Mouse (Mus musculus): ENCODE data around the gene Atf7. TPM values are rescaled to one million over a fixed set of nuclear protein-coding genes. Genes with fewer than 3 reads are reported as not detected.
A peak's percentile ranks its signal among the peaks of the same experiment; 100 is the strongest.

Atf7 gene
- polyA plus RNA-seq, 1 experiment from 2014 or later: 22.1 TPM

- no peak overlapping the region for H3K4me3 ChIP-seq (ENCODE audit: low read depth, low read length)
- no peak overlapping the region for H3K4me2 ChIP-seq
- 81% methylated on average over 5 of the region's 5 CpGs for WGBS (ENCODE audit: insufficient replicate concordance)
- H3K9me3 ChIP-seq (replicated peaks; ENCODE audit: control insufficient read depth, low read length): no peaks in the 10 kb centered on the region
- no peak overlapping the region for H3K9ac ChIP-seq (ENCODE audit: low read depth, low read length)
- H3K4me1 ChIP-seq (ENCODE audit: control insufficient read depth, insufficient read depth, low read length): no peaks in the 10 kb centered on the region
- H3K36me3 ChIP-seq (ENCODE audit: control insufficient read depth, insufficient read depth, low read length): peaks cover 58% of the 10 kb centered on the region
- H3K27me3 ChIP-seq (ENCODE audit: control insufficient read depth, insufficient read depth, low read length): no peaks in the 10 kb centered on the region
- no peak overlapping the region for H3K27ac ChIP-seq (ENCODE audit: low read depth, low read length)
- ATAC-seq (replicated peaks; ENCODE audit: insufficient number of reproducible peaks, low FRiP score, low TSS enrichment): no peak
Observed at GRCm38 (mm10) chr15:102500479-102500878, 124.8 kb downstream of the Atf7 start.

GRCm38 (mm10) chr15:102499851-102500250 is 125.4 kb downstream of the Atf7 start:
- H3K36me3 ChIP-seq (ENCODE audit: control insufficient read depth, insufficient read depth, low read length): peaks cover 58% of the 10 kb centered on the region
- no peaks in the 10 kb centered on the region for H3K4me1 ChIP-seq (ENCODE audit: control insufficient read depth, insufficient read depth, low read length)
- H3K27me3 ChIP-seq (ENCODE audit: control insufficient read depth, insufficient read depth, low read length): no peaks in the 10 kb centered on the region
- WGBS (ENCODE audit: insufficient replicate concordance): 91% methylated on average over 6 of the region's 6 CpGs
- no peaks in the 10 kb centered on the region for H3K9me3 ChIP-seq (replicated peaks; ENCODE audit: control insufficient read depth, low read length)
- ATAC-seq (replicated peaks; ENCODE audit: insufficient number of reproducible peaks, low FRiP score, low TSS enrichment): no peak
- H3K4me2 ChIP-seq: no peak overlapping the region
- no peak overlapping the region for H3K27ac ChIP-seq (ENCODE audit: low read depth, low read length)
- H3K4me3 ChIP-seq (ENCODE audit: low read depth, low read length): no peak overlapping the region
- H3K9ac ChIP-seq (ENCODE audit: low read depth, low read length): no peak overlapping the region

DNA sequence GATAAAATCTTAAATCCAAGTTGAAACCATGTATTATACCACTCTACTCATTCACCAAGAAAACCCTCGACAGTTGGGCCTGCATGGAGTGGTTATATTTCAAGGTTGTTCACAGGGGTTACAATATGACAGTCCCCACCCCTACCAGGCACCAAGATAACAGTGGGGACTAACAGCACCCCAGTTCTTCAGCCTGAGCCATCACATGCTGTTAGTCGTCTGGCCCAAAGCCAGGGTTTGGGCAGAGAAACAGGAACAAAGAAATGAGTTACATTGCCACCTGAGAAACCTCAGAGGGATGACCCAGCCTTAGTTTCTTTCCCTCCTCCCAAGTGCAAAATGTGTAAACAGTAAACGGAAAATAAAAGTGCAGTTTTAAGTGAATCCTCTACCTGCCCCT is 125.9 kb downstream of the Atf7 start:
- H3K4me3 ChIP-seq (ENCODE audit: low read depth, low read length): no peak overlapping the region
- no peak; the same call in 1 of the 2 replicates for ATAC-seq (replicated peaks; ENCODE audit: insufficient number of reproducible peaks, low FRiP score, low TSS enrichment)
- peaks cover 59% of the 10 kb centered on the region for H3K36me3 ChIP-seq (ENCODE audit: control insufficient read depth, insufficient read depth, low read length)
- H3K9me3 ChIP-seq (replicated peaks; ENCODE audit: control insufficient read depth, low read length): no peaks in the 10 kb centered on the region
- H3K4me1 ChIP-seq (ENCODE audit: control insufficient read depth, insufficient read depth, low read length): no peaks in the 10 kb centered on the region
- H3K9ac ChIP-seq (ENCODE audit: low read depth, low read length): no peak overlapping the region
- H3K4me2 ChIP-seq: no peak overlapping the region
- no peak overlapping the region for H3K27ac ChIP-seq (ENCODE audit: low read depth, low read length)
- H3K27me3 ChIP-seq (ENCODE audit: control insufficient read depth, insufficient read depth, low read length): no peaks in the 10 kb centered on the region
- WGBS (ENCODE audit: insufficient replicate concordance): 85% methylated on average over 3 of the region's 3 CpGs

DNA sequence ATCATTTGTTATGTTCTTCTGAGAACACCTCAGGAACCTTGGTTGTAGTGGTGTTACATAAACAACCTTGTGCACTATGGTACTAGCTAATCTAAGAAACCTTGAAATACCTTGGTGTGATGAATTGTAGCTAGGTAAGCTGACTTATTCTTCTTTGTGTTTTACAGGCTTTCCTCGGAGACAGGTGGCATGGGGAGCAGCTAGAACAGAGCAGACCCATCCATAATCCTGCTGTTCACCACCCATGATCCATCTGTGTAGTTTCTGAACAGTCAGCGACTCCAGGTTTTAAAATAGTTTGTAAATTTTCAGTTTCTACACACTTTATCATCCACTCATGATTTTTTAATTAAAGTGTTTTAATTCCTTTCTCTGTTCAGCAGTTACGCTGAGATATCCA is 126.9 kb downstream of the Atf7 start:
- H3K4me3 ChIP-seq (ENCODE audit: low read depth, low read length): no peak overlapping the region
- WGBS (ENCODE audit: insufficient replicate concordance): 90% methylated on average over 3 of the region's 3 CpGs
- no peaks in the 10 kb centered on the region for H3K4me1 ChIP-seq (ENCODE audit: control insufficient read depth, insufficient read depth, low read length)
- no peak overlapping the region for H3K27ac ChIP-seq (ENCODE audit: low read depth, low read length)
- no peaks in the 10 kb centered on the region for H3K9me3 ChIP-seq (replicated peaks; ENCODE audit: control insufficient read depth, low read length)
- H3K27me3 ChIP-seq (ENCODE audit: control insufficient read depth, insufficient read depth, low read length): no peaks in the 10 kb centered on the region
- H3K4me2 ChIP-seq: no peak overlapping the region
- peaks cover 57% of the 10 kb centered on the region for H3K36me3 ChIP-seq (ENCODE audit: control insufficient read depth, insufficient read depth, low read length)
- ATAC-seq (replicated peaks; ENCODE audit: insufficient number of reproducible peaks, low FRiP score, low TSS enrichment): no peak
- H3K9ac ChIP-seq (ENCODE audit: low read depth, low read length): no peak overlapping the region

DNA sequence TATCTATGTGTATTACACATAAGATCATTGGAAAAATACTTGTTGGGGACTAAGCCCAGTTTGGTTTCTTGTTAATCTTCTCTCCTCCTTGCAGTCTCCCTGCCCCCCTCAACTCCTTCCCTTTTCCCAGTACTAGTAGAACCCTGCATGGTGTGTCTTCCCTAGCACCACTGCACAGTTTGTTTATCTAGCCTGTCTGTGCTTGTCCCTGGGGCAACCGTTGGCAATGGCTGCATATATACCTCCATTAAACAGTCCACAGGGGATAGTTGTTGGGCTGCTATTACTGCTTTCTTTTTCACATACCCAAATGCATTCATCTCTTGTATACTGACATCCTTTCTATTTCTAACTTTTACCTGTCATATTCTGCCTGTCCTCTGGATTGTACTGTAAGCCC is 137.6 kb downstream of the Atf7 start:
- Histone ChIP-seq H3K4me2 (no peak overlapping the region), H3K9ac (ENCODE audit: low read depth, low read length) (no peak overlapping the region), H3K27me3 (ENCODE audit: control insufficient read depth, insufficient read depth, low read length) (no peaks in the 10 kb centered on the region), H3K9me3 (replicated peaks; ENCODE audit: control insufficient read depth, low read length) (no peaks in the 10 kb centered on the region), H3K4me1 (ENCODE audit: control insufficient read depth, insufficient read depth, low read length) (peaks cover 9% of the 10 kb centered on the region), H3K36me3 (ENCODE audit: control insufficient read depth, insufficient read depth, low read length) (peaks cover 56% of the 10 kb centered on the region), H3K27ac (ENCODE audit: low read depth, low read length) (no peak overlapping the region), H3K4me3 (ENCODE audit: low read depth, low read length) (no peak overlapping the region)
- WGBS (ENCODE audit: insufficient replicate concordance): 53% methylated on average over 1 of the region's 1 CpGs
- no peak for ATAC-seq (replicated peaks; ENCODE audit: insufficient number of reproducible peaks, low FRiP score, low TSS enrichment)

DNA sequence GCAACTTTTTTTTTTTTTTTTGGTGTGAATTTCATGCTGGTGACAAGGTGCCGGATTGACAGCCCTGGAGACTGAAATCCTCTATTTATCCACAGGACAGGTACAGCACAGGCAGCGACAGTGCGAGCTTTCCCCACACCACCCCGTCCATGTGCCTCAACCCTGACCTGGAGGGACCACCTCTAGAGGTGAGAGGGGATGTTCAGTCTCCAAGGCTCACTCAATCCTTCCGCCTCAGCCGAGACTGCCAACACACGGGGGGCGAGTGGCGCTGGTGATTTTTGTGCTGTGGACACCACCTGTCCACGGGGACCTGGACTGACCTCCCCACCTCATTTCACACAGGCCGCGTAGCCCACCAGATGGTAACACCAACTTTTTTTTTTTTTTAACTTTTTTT is 139.4 kb downstream of the Atf7 start:
- H3K4me2 ChIP-seq: no peak overlapping the region
- no peak overlapping the region for H3K4me3 ChIP-seq (ENCODE audit: low read depth, low read length)
- H3K27ac ChIP-seq (ENCODE audit: low read depth, low read length): no peak overlapping the region
- no peaks in the 10 kb centered on the region for H3K27me3 ChIP-seq (ENCODE audit: control insufficient read depth, insufficient read depth, low read length)
- no peak for ATAC-seq (replicated peaks; ENCODE audit: insufficient number of reproducible peaks, low FRiP score, low TSS enrichment)
- no peak overlapping the region for H3K9ac ChIP-seq (ENCODE audit: low read depth, low read length)
- 88% methylated on average over 12 of the region's 12 CpGs for WGBS (ENCODE audit: insufficient replicate concordance)
- peaks cover 58% of the 10 kb centered on the region for H3K36me3 ChIP-seq (ENCODE audit: control insufficient read depth, insufficient read depth, low read length)
- H3K9me3 ChIP-seq (replicated peaks; ENCODE audit: control insufficient read depth, low read length): no peaks in the 10 kb centered on the region
- H3K4me1 ChIP-seq (ENCODE audit: control insufficient read depth, insufficient read depth, low read length): peaks cover 9% of the 10 kb centered on the region

GRCm38 (mm10) chr15:102483136-102483535 is 142.1 kb downstream of the Atf7 start:
- Histone ChIP-seq H3K36me3 (ENCODE audit: control insufficient read depth, insufficient read depth, low read length) (peaks cover 45% of the 10 kb centered on the region), H3K27me3 (ENCODE audit: control insufficient read depth, insufficient read depth, low read length) (no peaks in the 10 kb centered on the region), H3K27ac (ENCODE audit: low read depth, low read length) (no peak overlapping the region; the same call in 1 of the 2 replicates), H3K4me2 (peak overlapping the region; percentile 6; the same call in 1 of the 2 replicates), H3K9me3 (replicated peaks; ENCODE audit: control insufficient read depth, low read length) (no peaks in the 10 kb centered on the region), H3K4me1 (ENCODE audit: control insufficient read depth, insufficient read depth, low read length) (peaks cover 9% of the 10 kb centered on the region), H3K9ac (ENCODE audit: low read depth, low read length) (no peak overlapping the region), H3K4me3 (ENCODE audit: low read depth, low read length) (no peak overlapping the region)
- ATAC-seq (replicated peaks; ENCODE audit: insufficient number of reproducible peaks, low FRiP score, low TSS enrichment): no peak
- WGBS (ENCODE audit: insufficient replicate concordance): 56% methylated on average over 3 of the region's 3 CpGs

MicroRNAs within 50 kb of the gene (microRNA counts, 519-probe panel; counts per million panel counts)
- 32.2 counts per million for microRNA mmu-miR-688

Small RNAs within 50 kb of the gene (microRNA-seq; reads per million reads assigned to microRNA genes)
- gene Mir688 (ENCODE audit: borderline number of aligned reads): 0.27 reads per million

Other genes starting within 250 kb of the Atf7 start
- 7.5 and 8.1 TPM in 2 replicates for gene Sp1, start 219.3 kb downstream of the Atf7 start, polyA plus RNA-seq (2014; fragmentation: Nextera tagmentation; extraction: Ambion mirVana)
- gene Amhr2, start 180.1 kb downstream of the Atf7 start, polyA plus RNA-seq (2014; fragmentation: Nextera tagmentation; extraction: Ambion mirVana): 0.93 and 1.2 TPM in 2 replicates
- gene Prr13, start 166.4 kb downstream of the Atf7 start, polyA plus RNA-seq (2014; fragmentation: Nextera tagmentation; extraction: Ambion mirVana): 124 and 139 TPM in 2 replicates
- 187 and 213 TPM in 2 replicates for gene Pcbp2, start 154.9 kb downstream of the Atf7 start, polyA plus RNA-seq (2014; fragmentation: Nextera tagmentation; extraction: Ambion mirVana)
- 2.7 TPM in 1 of 2 replicates, not detected in the other for gene Gm10337, start 121.7 kb downstream of the Atf7 start, polyA plus RNA-seq (2014; fragmentation: Nextera tagmentation; extraction: Ambion mirVana)
- 10.0 and 10.9 TPM in 2 replicates for gene Map3k12, start 108.4 kb downstream of the Atf7 start, polyA plus RNA-seq (2014; fragmentation: Nextera tagmentation; extraction: Ambion mirVana)
- gene Tarbp2, start 107.3 kb downstream of the Atf7 start, polyA plus RNA-seq (2014; fragmentation: Nextera tagmentation; extraction: Ambion mirVana): 97.7 and 108 TPM in 2 replicates
- gene Npff, start 100.5 kb downstream of the Atf7 start, polyA plus RNA-seq (2014; fragmentation: Nextera tagmentation; extraction: Ambion mirVana): 0.68 and 1.2 TPM in 2 replicates
- gene Gm28047, start 397 bp downstream of the Atf7 start, polyA plus RNA-seq (2014; fragmentation: Nextera tagmentation; extraction: Ambion mirVana): not detected in 2 replicates
- 76.3 and 82.0 TPM in 2 replicates for gene Atp5g2, start 46.9 kb upstream of the Atf7 start, polyA plus RNA-seq (2014; fragmentation: Nextera tagmentation; extraction: Ambion mirVana)
- gene Calcoco1, start 96.7 kb upstream of the Atf7 start, polyA plus RNA-seq (2014; fragmentation: Nextera tagmentation; extraction: Ambion mirVana): 33.7 and 47.8 TPM in 2 replicates